Mouse (Mus musculus): ENCODE measurements around the gene Tnfsf9.
A peak's percentile ranks its signal among the peaks of the same experiment; 100 is the strongest.

Gene Tnfsf9

GRCm38 (mm10) chr17:57105181-57106034 is at the start of gene Tnfsf9:
Tnfsf9 (plus strand) TSS chr17:57105325.
- DNase-seq (ENCODE audit: low spot score in 2 of 2): peak in 1 of 2 experiments; percentile 31

DNA sequence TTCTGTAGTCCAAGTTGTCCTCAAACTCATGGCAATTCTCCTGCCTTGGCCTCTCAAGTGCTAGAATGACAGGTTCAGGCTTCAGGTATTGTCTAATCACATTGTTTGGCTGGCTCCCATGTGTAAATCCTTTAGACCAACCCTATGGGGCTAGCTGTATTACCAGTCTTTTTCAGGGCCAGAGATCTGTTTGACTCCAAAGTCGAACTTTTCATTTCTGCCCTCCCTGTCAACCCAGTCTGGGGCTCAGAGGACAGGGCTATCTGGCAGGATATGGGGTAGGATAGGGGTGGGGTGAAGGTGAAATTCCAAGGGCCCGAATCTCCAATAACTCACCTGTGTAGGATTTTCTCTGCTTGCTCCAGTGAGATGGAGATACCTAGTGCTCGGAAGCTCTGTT is 48.9 kb upstream of the Tnfsf9 start:
- no peak for DNase-seq (ENCODE audit: low spot score in 2 of 2)

- DNase-seq (ENCODE audit: low spot score in 2 of 2): peak in 1 of 2 experiments; percentile 34
These were observed 46.1 kb upstream of the Tnfsf9 start, which contains the start of gene Crb3 for GRCm38 (mm10) chr17:57058891-57059485. Crb3 (plus strand) TSS chr17:57059105.

- peak; percentile 79 to 81 for DNase-seq (ENCODE audit: low spot score in 2 of 2)
These were observed 45.6 kb upstream of the Tnfsf9 start, which contains the start of gene Slc25a23 for GRCm38 (mm10) chr17:57059486-57059977. Slc25a23 (minus strand) TSS chr17:57059863.

GRCm38 (mm10) chr17:57060231-57060801 is 44.8 kb upstream of the Tnfsf9 start:
- peak; percentile 92 to 94 for DNase-seq (ENCODE audit: low spot score in 2 of 2)

- DNase-seq (ENCODE audit: low spot score in 2 of 2): no peak
These were observed 44.1 kb upstream of the Tnfsf9 start for GRCm38 (mm10) chr17:57061069-57061468.

DNA sequence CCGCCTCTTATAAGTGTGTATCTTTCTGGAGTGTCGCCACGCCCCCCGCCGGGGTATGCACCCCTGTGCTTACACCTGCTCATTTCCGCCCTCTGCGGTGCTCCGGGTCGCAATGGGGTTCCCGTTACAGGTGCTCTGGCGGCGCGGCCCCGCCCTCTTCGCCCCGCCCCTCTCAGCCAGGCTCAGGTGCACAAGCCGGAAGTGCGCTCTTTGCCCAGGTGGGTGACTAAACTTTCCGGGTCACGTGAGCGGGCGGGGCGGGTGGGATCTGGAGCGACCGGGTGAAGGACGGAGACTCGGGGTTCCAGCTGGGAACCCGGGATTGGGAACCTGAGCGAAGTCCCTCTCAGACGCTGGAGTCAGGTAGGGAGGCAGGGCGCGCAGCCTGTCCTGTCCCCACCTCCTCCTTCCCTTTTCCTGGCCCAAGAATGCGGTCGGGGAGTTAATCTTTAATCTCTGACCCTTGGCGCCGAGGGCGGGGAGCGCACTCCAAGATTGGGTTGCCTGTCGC is 43.1 kb upstream of the Tnfsf9 start:
- DNase-seq (ENCODE audit: low spot score in 2 of 2): no peak

- no peak for DNase-seq (ENCODE audit: low spot score in 2 of 2)
These were observed 42.6 kb upstream of the Tnfsf9 start for GRCm38 (mm10) chr17:57062548-57062947.

DNA sequence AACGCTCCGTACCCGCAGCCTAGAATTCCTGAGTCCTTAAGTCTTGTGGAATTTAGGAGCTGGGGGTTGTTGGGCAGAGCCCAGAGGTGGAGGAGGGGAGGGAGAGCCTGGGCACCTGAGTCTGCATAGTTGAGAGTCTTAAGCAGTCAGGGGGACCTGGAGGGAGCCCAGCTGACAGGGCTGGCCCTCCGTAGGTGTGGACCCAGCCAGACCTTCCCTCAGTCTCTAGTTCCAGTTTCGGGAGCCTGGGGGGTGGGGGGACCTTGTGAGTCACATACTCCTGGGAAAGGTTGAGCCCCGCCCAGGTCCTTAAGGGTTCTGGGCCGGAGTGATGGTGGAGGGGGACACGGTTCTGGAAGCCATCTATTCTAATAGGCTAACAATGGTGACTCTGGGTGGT is 42.1 kb upstream of the Tnfsf9 start:
- no peak for DNase-seq (ENCODE audit: low spot score in 2 of 2)

GRCm38 (mm10) chr17:57066908-57067307 is 38.2 kb upstream of the Tnfsf9 start:
- DNase-seq (ENCODE audit: low spot score in 2 of 2): no peak

- no peak for DNase-seq (ENCODE audit: low spot score in 2 of 2)
These were observed 34.9 kb upstream of the Tnfsf9 start for GRCm38 (mm10) chr17:57070272-57070671.

GRCm38 (mm10) chr17:57070699-57071098 is 34.4 kb upstream of the Tnfsf9 start:
- DNase-seq (ENCODE audit: low spot score in 2 of 2): no peak

GRCm38 (mm10) chr17:57076916-57077315 is 28.2 kb upstream of the Tnfsf9 start:
- DNase-seq (ENCODE audit: low spot score in 2 of 2): no peak

- no peak for DNase-seq (ENCODE audit: low spot score in 2 of 2)
These were observed 26.8 kb upstream of the Tnfsf9 start, which contains the start of gene Dennd1c for GRCm38 (mm10) chr17:57078336-57078735. Dennd1c (minus strand) TSS chr17:57078514.

DNA sequence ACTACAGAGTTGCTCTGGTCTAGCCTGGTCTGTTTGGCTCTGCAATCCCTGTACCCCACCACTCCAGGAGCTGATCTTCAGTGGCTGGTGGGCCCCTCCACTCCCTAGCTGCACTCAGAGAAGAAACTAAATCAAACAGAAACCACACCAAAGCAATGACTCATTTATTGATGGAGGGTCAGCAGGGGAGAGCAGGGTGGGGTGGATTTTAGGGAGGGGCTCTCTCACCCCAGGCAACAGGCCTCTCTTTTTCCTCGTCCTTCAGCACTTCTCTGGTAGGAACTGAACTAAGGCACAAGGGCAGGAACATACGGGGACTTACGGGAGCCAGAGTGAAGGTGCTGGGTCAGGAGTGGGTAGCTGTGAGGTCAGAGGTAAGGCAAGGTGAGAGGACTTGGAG is 25.2 kb upstream of the Tnfsf9 start:
- no peak for DNase-seq (ENCODE audit: low spot score in 2 of 2)

DNA sequence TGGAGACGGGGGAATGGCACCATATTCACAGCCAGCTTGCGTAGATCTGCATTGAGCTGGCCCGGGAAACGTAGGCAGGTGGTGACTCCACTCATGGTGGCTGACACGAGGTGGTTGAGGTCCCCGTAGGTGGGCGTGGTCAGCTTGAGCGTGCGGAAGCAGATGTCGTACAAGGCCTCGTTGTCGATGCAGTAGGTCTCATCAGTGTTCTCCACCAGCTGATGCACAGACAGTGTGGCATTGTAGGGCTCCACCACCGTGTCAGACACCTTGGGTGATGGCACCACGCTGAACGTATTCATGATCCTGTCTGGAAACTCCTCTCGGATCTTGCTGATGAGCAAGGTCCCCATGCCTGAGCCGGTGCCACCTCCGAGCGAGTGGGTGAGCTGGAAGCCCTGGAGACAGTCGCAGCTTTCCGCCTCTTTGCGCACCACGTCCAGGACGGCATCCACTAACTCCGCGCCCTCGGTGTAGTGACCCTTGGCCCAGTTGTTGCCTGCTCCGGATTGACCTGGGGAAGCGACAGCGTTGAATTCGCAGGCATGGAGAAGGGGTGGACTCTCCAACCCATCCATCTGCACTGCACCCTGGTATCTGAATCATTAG is 23.8 kb upstream of the Tnfsf9 start:
- no peak for DNase-seq (ENCODE audit: low spot score in 2 of 2)

GRCm38 (mm10) chr17:57082481-57082880 is 22.6 kb upstream of the Tnfsf9 start:
- no peak for DNase-seq (ENCODE audit: low spot score in 2 of 2)

DNA sequence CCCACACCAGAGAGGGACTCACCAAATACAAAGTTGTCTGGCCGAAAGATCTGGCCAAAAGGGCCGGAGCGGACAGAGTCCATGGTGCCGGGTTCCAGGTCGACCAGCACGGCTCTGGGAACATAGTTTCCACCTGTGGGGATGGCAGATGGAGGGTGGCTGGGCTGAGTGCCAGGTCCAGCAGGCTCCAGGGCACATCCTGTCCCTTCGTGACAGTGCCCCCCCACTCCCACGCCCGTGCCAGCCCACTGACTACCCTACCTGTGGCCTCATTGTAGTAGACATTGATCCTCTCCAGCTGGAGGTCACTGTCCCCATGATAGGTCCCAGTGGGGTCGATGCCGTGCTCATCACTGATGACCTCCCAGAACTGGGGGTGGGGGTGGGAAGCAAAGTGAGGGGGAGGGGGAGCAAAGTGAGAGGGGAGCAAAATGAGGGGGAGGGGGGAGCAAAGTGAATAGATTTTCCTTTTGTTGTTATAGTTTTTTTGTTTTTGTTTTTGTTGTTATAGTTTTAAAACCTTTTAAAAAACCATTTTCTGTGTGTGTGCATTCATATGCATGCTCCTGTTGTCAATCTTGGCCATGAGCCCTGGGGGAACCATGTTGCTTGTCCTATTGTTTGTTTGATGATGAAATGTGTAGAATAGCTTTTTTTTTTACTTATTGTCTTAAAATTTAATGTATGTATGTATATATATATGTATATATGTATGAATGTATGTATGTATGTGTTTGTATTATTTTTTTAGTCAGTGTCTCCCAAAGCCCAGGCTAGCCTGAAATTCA is 19.0 kb upstream of the Tnfsf9 start:
- DNase-seq (ENCODE audit: low spot score in 2 of 2): peak in 1 of 2 experiments; percentile 19

DNA sequence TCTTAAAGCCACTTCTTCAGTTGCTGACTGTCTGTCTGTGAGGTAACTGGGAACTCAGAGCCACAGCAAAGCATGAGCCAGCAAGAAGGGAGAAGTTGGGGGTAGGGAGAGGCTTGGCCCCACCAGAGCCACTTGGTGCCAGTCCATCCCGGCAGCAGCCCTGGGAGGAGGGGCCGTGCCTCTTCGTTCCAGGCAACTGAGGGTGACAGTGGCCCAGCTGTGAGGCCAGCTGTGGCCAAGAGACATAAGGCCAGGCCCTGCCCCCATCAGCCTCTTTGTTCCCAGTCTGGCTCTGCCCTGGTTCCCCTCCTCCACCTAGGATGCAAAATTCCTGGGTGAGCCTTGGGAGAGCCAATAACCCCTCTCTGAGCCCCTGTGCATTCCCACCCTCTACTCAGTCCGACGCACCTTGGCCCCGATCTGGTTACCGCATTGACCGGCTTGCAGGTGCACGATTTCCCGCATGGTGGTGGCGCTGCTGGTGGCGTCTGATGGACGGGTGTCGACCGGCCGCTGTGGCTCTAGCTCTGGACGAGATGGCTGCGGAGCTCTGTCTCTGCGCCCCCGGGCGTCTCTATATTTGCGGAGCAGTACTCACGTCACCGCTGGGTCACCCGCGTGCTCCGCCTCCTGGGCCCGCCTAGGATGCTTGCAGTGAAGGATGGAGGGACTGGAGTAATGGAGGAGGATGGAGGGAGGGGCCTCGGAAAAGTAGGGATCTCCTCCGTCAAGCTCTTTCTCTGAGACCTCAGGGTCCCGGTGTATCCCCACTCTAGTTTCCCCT is 17.9 kb upstream of the Tnfsf9 start, which contains the start of gene Tubb4a:
Gene Tubb4a, minus strand, starts transcription at position 734 of the 784 bp plus-strand sequence.
- peak; percentile 77 to 83 for DNase-seq (ENCODE audit: low spot score in 2 of 2)

DNA sequence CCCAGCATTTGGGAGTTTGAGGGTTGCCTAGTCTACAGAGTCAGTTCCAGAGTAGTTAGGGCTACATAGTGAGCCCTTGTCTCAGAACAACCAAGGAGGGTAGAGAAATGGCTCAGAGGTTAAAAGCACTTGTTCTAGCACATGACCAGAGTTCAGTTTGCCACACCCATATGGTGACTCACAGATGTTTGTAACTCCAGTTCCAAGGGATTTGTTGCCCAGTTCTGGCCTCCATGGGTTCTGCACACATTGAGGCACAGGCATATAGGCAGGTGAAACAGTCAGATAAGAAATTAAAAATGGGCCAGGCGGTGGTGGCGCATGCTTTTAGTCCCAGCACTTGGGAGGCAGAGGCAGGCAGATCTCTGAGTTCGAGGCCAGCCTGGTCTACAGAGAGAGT is 10.9 kb upstream of the Tnfsf9 start:
- no peak for DNase-seq (ENCODE audit: low spot score in 2 of 2)

Data from frontal cortex, postnatal 10 days (tissue).